Mouse (Mus musculus): ENCODE data around the gene Grap2.
A peak's percentile ranks its signal among the peaks of the same experiment; 100 is the strongest.

The Grap2 gene

DNA sequence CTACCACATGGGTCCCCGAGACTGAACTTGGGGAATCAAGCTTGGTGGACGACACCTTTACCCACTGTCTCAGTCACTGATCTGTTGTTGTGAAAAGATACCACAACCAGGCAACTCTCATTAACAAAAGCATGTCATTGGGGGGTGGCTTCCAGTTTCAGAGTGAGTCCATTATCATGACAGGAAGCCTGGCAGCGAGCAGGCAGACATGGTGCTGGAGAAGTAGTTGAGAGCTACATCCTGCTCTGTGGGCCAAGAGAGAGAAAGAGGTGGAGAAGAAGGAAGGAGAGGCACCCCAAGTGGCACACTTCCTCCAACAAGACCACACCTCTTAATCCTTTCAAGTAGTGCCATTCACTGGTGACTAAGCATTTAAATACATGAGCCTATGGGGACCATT, 67.5 kb downstream of the Grap2 start:
- DNase-seq, result no peak

DNA sequence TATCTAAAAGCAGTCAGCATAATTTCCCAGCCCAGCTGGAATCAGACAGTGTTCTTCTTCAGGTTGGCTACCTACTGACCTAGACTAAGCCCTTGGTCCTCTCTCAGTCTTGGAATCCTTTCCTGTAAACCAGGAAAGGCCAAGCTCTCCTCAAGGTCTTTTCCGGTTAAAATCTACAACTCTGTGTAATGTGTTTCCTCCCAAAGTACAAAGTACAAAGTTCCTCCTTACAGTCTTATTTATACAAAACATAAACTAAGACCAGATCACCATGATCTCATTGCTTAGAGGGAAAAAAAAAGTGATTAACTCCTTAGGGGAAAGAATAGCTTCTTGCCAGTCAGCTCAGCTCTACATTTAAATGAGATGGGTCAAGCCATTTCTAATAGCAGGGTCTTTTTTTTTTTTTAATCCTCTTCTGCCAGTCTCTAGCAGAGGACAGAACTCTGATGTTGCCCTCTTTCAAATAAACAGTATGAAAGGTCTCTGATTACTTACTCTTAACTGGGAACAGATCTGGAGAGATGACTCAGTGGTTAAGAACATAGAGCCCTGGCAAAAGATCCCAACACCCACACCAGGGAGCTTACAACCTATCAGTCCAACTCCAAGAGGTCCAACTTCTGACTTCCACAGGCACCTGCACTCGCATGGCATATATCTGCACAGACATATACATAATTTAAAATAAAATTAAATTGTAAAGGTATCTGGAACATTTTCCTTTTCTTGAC, 69.5 kb downstream of the Grap2 start:
- no peak for DNase-seq

DNA sequence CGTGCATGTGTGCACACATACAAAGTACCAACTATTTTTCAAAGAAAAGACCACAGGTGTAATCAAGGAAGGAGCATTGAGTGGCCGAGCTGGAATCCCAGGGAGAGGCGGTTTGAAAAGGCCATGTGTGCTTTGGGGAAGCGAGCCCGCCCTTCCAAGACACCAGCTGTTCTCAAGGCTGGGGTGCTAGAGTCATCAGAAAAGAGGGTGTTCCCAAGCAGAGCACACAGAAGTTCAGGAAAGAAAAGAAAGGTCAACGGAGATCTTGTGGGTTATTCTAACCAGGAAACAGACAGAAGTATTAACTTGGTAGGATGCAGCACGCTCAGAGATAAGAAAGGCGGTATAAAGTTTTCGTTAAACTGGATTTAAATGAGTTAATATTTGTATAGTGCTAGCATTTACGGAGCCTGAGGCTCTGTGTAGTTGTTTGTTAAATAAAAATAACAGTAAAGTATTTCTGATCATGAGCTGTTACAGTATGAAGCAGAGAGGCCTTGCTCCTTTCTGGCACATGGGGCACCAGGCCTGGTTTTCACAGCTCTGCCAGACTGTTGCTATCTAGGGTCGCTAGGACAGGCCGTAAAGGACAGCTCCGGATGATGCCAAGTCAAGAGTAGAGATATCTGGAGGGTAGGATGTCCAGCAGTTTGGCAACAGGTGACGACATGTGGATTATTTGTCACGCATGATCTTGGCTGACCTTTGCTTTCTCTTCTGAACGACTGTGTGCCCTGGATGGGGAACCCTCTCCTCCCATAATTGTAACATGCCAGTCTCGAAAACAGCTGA, 72.8 kb downstream of the Grap2 start:
- no peak for DNase-seq

DNA sequence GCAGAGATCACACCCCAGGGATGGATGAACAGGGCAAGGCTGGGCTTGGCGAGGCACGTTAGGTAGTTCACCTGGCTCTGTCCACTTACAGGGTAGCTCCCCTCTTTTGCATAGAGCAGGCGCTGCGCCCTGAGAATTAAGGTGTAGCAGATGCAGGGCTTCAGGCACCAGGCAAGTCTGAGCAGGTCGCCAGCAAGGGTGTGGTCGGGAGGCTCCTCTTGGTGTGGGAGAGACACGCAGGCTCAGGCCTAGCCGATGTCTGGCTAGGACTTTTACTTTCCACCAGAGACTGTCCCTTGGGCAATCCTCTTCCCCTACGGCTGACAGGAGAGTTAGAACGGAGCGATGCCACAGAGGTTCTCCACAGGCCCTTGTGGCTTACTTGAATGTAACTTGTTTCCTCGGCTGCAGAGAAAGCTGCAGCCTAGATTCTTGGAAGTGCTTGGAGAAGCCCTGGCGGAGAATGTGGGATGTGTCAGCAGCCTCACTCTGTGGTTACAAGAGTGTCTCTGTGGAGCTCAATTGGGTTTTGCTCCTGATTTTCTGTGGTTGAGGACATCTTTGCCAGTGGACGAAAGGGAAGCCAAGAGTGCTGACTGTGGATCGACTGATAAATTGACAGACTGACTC, 76.7 kb downstream of the Grap2 start:
- DNase-seq, result no peak

DNA sequence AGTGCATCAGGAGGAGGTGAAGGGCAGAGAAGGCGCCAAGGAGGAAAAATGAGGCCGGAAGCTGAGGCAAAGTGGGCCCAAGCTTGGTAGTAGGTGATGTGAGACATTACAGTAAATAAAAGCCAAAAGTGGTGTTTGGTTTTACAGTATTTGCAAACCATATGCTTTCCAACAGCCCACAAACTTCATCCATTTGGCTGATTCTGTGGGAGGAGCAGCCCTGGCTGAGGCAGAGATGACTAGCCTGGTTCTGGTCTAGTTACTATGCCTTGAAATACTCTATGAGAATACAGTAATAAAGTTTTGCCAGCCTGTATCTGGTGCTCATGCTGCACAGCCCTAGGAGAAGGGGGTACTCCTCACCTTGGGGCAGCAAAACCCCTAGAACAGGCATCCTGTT, 78.0 kb downstream of the Grap2 start:
- no peak for DNase-seq

DNA sequence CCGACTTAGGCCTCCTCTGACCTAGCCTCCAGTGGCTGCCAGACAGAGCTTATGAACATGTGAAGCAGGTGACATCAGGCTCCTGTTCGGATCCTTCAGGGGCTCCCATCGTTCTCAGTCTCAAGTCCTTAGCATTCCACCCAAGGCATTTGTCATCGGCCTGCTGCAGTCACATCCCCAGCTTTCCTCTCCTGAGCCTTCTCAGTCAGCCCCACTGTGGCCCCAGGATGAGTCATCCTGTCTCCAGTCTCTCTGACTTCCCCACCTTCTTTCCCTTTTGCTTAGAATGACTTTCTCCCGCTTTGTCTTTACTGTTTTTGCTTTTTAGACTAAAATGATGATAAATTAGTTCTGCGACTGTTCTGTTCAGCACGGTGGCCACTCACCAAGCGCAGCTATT, 81.5 kb downstream of the Grap2 start:
- no peak for DNase-seq

DNA sequence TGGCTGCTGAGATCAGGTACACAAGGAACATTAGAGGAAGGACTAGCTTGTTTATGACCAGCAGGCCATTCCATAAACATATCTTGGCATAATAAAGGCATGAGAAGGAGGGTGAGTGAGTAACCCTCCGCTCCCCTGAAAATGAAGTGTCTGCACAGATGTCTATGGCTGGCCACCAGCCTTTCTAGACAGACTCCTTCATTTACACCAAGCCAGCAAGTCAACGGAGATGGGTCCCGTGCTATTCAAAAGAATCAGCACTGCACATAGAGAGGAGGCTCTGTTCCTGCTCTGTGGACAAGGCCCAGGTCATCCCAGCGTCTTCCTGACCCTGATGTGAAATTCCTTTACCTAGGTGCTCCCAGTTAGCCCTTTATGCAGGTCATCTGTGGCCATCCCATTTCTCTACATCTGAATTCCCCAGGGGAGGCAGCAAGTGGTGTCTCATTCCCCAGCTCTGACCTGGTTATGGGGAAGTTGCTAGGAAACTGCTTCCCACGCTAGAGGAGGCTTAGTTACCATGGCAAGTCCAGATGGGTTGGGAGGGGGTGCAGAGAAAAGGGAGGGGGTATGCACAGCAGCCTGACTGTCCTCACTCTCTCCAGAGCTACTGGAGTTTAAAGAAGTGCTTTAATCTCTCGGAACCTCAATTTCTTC, 86.5 kb downstream of the Grap2 start:
- DNase-seq, result no peak

DNA sequence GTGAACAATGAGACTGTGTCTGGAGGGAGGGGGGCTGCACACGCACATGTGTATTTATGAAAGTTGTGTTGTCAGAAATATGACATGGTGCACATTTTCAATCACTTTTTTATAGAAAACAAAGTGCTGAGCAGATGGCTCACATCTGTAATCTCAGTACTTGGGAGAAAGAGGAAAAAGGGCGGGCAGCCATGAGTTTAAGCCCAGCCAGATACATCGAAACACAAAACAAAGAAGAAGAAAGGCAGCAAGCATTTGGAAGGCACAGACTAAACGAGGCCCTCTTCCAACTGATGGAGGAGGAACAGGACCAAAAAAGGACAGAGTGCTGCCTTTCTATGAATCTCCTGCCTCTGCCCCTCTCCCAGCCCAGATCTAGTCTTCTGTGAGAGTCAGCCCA, 88.6 kb downstream of the Grap2 start:
- DNase-seq, result no peak

DNA sequence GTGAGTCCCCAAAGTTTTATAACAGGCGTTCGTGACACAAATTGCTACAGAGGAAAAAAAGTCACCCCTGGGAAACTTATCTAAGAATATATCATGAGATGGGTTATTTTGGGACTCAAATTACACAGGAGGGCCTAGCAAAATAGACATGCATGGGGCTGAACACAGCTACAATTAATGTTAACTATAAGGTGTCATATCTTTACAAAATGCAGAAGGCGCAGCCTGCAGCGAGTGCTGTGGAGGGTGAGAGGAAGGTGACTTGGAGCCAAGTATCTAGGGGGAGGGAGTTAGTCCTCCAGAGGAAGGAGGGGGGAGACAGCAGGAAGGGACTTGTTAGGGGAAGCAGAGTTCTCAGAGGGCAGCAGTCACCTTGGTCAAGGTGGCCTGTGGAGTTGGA, 92.0 kb downstream of the Grap2 start:
- DNase-seq, result no peak

DNA sequence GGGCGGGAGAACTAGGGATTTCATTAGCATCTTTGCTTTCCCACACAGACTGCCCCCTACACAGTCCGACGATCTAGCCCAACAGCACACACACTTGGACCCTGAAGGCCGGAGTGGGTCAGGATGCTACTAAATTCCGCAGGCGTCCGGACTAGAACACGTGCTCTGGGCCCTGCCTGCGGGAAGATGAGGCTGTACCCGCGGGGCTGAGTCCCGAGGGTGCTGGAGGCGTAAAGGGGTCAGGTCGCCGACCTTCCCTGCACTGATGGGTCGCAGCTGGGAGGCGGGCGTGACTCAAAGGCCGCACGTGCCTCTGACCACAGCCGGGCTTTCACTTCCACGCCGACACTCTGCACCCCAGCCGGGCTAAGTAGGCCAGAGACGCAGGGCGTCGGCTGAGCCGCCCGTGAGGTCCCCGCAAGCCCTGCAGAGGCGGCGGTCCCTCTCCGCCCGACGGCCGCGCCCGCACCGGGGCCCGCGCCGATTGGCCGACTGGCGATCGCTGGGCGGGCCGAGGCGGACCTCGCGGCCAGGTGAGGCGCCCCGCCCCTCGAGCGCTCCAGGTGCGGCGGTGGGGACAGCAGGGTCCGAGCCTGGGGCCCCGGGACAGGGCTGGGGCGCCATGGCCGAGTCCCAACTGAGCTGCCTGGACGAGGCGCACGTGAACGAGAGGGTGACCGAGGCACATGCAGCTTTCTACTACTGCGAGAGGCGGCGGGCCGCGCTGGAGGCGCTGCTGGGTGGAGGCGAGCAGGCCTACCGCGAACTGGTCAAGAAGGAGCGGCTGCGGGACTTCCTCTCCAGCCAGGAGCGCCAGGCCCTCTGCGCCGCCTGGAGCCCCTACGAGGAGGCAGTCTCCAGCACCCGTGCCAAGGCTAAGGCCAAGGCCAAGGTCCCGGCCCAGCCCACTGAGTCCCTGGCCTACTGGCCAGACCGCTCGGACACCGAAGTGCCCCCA, 99.2 kb downstream of the Grap2 start, which contains the start of gene Fam83f:
TSS of gene Fam83f (plus strand) at position 553 of the 958 bp plus-strand sequence.
- DNase-seq, result peak; percentile 49 to 73

DNA sequence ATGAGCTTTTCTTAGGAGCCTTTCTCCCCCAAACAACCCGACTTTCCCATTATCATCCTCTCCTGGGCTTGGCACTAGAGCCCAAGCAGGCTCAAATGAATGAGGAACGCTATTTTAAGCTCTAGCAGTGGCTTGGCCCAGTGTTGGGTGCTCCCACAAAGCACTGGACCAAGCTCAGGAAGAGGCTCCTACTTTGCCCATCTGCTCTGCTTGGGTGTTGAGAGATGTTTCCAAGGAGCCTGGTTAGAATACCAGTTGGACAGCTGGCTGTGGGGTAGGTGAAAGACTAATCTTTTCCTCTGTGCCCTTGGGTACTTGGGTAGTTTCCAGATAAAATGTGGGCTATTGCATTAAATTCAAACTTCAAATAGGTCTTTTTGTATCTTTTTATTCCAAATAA, 100.4 kb downstream of the Grap2 start:
- no peak for DNase-seq

DNA sequence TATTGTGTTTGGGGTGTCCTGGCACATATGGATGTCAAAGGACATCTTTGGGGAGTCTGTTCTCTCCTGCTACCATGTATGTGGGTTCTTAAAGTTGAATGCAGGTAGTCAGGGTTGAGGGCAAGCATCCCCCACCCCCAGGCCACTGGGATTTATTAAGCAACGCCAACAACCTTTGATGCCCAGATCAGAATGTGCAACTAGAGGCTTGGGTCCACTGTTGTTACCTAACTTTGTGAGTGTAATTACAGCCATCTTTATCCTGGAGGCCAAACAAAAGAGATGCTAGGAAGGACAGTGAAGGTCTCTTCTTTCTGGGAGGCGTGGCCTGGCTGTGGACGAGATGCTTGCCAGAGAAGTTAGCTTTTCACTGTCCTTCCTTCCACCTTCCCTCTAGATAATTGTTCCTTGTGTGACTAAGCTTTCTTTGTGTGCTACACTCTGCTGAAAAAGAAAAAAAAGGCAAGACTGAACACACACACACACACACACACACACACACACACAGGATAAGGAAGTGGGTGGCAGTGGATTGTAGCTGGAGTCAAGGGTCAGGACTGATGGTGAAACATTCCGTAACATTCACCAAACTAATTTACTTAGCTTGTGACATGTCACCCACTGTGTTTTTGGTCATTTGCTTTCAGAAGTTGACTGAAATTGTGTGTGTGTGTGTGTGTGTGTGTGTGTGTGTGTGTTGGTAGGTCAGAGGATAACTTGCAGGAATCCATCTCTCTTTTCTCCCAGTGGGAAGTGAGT, 101.1 kb downstream of the Grap2 start:
- peak in 1 of 2 experiments; percentile 14 for DNase-seq

DNA sequence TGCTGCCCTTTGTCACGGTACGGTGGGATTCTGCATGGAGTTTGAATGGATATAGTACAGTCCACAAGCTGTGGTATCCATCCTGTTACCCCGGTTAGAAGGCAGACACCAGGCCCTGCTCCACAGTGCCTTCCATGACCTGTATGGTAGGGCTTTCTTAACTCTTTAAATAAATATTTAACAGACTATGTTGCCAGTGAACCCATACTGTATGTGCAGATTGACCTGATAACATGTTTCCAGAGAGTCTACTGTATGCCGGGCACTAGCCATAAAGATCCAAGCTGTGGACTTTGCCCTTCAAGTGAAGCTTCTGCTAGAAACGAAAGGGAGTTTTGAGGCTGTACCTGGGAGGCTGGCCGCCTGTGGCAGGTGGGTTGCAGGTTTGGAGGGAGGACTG, 102.3 kb downstream of the Grap2 start:
- DNase-seq, result no peak

DNA sequence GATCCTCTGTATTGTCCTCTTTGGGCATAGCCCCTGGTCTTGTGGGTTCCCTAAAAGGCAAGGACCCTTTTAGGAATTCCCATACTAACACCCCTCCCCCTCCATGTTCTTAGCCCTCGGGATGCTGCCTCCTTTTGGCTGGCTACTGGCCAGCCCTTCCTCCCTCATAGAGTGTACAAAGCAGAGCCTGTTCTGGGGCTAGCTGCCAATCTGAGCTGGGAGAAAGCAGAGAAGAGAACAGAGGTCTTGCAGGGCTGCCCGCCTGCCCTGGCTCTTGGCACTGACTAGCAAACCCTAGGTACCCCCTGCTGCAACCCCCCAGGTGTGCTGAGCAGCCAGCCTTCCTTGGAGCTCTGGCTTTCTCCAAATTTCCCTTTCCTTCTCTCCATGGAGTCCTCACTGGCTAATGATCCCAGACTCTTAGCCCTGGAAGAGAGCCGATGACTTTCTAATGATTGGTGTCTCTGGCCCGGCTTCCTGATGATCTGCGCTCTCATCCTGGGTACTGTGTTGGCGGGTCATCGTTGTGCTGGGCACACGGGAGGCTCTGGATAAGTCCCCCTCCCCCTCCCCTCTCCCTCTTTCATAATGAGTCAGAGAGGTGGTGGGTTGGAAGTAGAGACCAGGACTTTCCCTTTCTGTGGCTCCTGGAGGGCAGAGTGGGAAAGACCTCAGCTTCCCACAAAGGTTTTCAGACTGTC, 107.3 kb downstream of the Grap2 start:
- peak; percentile 43 to 65 for DNase-seq

DNA sequence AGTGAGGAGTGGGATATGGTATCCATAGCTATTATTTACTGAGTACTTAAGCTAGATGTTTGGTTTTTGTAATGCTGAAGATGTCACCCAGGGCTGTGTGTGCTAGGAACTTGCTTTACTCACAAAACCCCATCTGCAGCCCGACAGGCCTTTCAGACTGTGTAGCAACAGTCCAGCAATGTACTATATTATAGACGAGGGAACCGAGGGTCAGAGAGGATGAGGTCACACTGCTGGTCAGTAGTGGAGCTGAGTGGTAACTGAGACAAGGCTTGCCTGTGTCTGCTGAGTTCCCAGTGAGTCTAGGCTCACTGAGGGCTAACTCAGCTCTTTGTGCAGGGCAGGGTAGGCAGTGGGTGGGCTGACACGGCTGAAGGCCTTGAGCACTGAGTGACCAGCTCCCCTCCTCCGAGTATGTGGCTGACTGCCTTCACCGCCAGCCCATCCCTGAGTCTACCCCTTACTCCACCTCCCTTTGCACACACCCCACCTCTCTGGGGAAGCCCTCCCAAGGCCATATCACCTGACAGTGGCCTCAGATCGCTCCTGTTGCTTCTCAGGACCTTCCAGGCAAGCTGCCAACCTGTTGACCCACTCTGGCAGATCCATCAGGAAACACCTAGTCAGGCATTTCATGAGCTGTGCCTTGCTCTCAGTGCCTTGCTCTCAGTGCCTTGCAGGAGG, 108.1 kb downstream of the Grap2 start:
- DNase-seq, result peak; percentile 44 to 68

DNA sequence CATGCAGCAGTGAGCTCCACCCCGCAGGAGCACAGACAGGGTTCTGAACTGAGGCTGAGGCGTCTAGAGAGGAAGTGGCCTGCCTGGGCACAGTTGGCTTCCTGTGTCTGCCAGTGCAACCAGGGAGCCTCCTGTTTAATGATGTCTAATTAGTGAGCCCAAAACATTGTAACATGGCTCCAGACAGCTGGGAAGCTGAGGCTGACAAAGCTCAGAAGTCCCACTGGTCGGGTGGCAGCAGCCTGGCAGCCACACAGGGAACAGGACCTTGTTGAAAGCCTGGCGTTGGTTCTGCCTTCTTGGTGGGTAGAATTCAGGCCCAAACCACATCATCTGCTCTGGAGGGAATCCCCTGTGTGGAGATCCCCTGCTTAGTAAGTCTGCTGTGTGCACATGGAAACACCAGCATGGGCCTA, 109.1 kb downstream of the Grap2 start:
- DNase-seq, result peak in 1 of 2 experiments; percentile 21

DNA sequence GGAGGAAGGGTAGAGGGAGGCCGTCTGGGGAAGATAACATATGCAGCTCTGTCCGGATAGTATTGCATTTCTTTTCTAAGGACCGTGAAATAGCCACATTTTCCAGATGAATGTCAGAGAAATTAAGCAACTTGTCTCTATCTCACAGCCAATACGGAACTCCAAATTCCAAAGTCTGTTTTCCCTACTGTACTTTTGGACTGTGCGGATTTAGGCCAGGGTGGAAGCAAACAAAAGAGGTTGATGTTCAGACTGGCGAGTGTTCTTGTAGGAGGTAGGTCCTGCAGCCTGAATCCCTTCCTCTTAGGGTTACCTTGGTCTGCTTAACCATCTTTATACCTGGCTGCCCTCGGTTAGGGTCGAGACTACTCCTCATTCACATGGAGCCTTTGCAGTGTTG, 109.9 kb downstream of the Grap2 start:
- no peak for DNase-seq

DNA sequence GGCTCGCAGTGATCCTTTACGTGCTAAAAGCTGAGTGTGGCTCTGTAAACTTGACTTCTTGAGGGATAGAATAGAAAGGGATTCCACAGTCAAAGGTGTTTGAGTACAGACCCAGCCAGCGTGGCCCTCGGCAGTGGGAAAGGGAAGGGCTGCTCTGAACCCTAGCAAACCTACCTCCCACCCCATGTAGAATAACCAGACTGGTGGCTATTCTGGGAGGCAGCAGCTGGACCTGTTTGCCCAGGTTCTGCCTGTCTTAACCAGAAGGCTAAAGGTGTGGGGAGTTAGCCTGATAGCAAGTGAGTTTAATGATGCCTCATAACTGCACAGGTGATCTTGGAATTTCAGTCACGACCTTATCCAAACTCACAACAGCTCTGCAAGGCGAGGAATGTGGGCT, 110.8 kb downstream of the Grap2 start:
- no peak for DNase-seq

DNA sequence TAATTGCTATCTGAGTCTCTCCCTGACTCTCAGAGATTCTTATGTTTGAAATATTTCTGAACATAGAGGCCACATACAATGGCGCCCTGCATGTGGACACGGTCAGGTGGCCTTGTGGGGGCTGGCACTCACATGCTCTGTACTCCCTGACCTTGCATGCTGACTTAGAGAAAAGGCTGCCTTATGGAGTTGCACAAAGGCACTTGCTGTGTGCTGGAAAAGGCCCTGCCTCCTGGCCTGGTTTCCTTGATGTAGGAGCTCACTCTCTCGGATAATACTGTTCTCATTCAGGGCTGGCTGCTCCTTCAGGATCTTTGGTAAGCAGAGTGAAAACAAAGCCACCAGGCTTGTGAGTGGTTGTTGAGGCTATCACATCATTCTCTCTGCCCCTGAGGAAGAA, 111.6 kb downstream of the Grap2 start:
- no peak for DNase-seq
